Mouse (Mus musculus) cerebellum, adult 11-12 months (tissue): ENCODE results near the gene Fmo1.
"Not testable (repeated sequence)": the region's sequence is repeated elsewhere in the genome, so short reads cannot be mapped to it uniquely, and the experiment has no call there.

Experiments used
- DNase-seq: peaks from one replicate; pipeline ENCODE4 v3.0.0; 2022

Fmo1 gene

DNA sequence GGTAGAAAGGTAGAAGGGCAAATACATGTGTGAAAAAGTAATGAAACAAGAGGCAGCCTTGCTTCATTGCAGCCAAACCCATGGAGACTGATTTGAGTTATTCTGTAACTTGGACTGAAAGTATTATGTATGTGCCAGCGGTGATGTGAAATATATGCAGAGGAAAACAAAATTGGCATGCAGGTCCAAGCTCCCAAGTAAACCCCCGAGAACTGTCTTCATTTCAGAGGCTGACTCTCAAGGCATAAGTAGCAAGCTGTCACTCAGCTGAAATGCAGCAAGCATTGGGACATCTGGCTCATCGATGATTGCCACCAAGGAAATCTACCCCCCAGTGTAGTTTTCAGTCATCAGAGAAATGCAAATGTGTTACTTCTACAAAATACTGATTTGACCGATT is 81.2 kb downstream of the Fmo1 start:
- no peak for DNase-seq

DNA sequence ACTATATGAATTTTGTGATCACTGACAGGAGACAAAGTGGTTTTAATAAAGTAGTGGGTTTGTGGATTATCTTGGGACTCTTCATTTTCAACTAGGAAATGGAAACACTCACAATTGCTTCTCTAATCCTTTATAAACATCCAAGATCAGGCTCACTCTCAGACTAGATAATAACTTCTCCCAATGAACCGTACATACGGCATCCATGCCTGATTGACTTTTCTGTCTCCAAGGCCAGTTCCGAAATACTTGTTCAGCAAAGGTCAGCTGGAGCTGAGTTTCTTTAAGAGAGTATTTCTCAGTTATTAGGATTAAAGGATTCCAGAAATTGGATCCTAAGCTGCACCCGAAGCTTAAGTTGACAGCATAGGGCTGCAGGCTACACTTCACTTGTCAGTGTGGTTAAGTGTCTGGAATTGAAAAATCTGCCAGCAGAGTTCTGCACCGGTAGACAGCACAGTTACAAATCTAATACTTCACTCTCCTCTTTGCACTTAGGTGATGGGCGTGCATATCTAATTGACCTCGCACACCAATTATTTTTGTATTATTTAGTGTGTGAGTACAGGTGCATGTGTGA is 82.7 kb downstream of the Fmo1 start:
- no peak for DNase-seq

DNA sequence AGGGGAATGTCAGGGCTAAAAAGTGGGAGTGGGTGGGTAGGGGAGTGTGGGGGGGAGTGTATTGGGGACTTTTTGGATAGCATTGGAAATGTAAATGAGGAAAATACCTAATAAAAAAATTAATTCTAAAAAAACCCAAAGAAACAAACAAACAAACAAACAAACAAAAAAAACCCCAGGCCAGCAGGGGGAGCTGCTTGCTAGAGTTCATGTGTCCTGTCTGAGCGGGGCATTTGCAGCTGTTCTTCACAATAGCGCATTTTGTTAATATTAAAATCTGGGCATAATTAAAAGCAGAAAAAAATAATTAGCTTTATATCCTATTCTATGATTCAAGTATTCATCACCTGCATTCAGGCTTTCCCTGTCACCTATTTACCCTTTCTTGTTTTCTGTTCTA is 85.4 kb downstream of the Fmo1 start:
- not testable (repeated sequence) for DNase-seq
